Mouse (Mus musculus): ENCODE results near the gene Rasal2. TPM values are rescaled to one million over a fixed set of nuclear protein-coding genes. Genes with fewer than 3 reads are reported as not detected.

The Rasal2 gene
- polyA plus RNA-seq, 1 experiment = 13.7 TPM

DNA sequence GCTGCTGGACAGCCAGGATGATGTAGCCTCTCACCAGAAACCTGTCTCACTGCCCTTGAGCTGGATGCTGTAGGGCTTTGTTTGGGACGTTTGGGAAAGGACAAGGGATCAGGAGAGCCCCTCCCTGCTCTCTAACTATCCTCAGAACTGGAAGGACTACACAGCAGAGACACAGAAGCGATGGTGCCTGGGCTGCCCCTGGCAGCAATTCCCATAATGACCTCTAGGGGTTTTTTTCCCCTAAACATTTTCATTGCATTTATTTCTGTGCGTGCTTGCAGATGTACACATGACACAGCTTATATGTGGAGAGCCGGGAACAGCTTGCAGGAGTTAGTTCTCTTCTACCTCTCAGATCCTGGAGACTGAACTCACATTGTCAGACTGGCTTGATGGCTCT lies 320.3 kb downstream of the Rasal2 start:
- H3K36me3 ChIP-seq (ENCODE audit: control insufficient read depth, insufficient read depth, low read length) = no peaks in the 10 kb centered on the region
- no peaks in the 10 kb centered on the region for H3K4me1 ChIP-seq (ENCODE audit: control insufficient read depth, insufficient read depth, low read length)
- no peak for TF ChIP-seq CTCF (IDR thresholded peaks at IDR 0.05; ENCODE audit: control insufficient read depth, insufficient read depth, insufficient replicate concordance, low read depth, low read length)
- TF ChIP-seq POLR2A (IDR thresholded peaks at IDR 0.05; ENCODE audit: control insufficient read depth, low read depth, low read length) = no peak
- H3K4me3 ChIP-seq (ENCODE audit: control insufficient read depth, low read depth, low read length) = no peak overlapping the region
- H3K27ac ChIP-seq (ENCODE audit: control insufficient read depth, insufficient read depth, low read depth, low read length) = no peak overlapping the region
- no peaks in the 10 kb centered on the region for H3K27me3 ChIP-seq (ENCODE audit: control insufficient read depth, insufficient read depth, low read length)

DNA sequence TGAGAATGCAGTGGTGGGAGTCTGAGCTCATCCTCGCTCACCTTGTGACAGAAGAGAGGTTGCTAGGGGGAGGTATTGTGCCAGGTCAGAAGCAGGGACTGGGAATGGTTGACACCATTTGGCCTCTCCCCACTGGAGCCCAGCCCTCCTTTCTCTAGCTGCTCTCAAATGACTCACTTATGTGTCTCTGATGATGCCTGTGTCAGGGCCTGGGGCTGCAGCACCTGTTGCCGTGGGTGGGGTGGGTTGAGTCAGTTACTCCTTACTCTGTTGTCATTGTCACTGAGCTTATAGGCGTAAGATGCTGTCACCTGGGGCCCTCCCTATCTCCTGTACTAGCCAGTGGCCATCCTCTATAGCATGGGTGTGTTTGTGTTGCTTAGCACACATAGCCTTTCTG lies 321.6 kb downstream of the Rasal2 start:
- H3K4me1 ChIP-seq (ENCODE audit: control insufficient read depth, insufficient read depth, low read length) = peaks cover 8% of the 10 kb centered on the region
- TF ChIP-seq POLR2A (IDR thresholded peaks at IDR 0.05; ENCODE audit: control insufficient read depth, low read depth, low read length) (no peak), CTCF (IDR thresholded peaks at IDR 0.05; ENCODE audit: control insufficient read depth, insufficient read depth, insufficient replicate concordance, low read depth, low read length) (no peak)
- H3K4me3 ChIP-seq (ENCODE audit: control insufficient read depth, low read depth, low read length) = no peak overlapping the region
- no peaks in the 10 kb centered on the region for H3K36me3 ChIP-seq (ENCODE audit: control insufficient read depth, insufficient read depth, low read length)
- H3K27ac ChIP-seq (ENCODE audit: control insufficient read depth, insufficient read depth, low read depth, low read length) = no peak overlapping the region
- H3K27me3 ChIP-seq (ENCODE audit: control insufficient read depth, insufficient read depth, low read length) = no peaks in the 10 kb centered on the region

- Histone ChIP-seq H3K36me3 (ENCODE audit: control insufficient read depth, insufficient read depth, low read length) (no peaks in the 10 kb centered on the region), H3K27me3 (ENCODE audit: control insufficient read depth, insufficient read depth, low read length) (no peaks in the 10 kb centered on the region), H3K27ac (ENCODE audit: control insufficient read depth, insufficient read depth, low read depth, low read length) (no peak overlapping the region), H3K4me3 (ENCODE audit: control insufficient read depth, low read depth, low read length) (peak overlapping the region; percentile 51), H3K4me1 (ENCODE audit: control insufficient read depth, insufficient read depth, low read length) (peaks cover 10% of the 10 kb centered on the region)
- TF ChIP-seq POLR2A (IDR thresholded peaks at IDR 0.05; ENCODE audit: control insufficient read depth, low read depth, low read length) (no peak), CTCF (IDR thresholded peaks at IDR 0.05; ENCODE audit: control insufficient read depth, insufficient read depth, insufficient replicate concordance, low read depth, low read length) (peak; percentile 90)
Measured at GRCm38 (mm10) chr1:157086097-157086994, 326.0 kb downstream of the Rasal2 start.

Other genes starting within 250 kb of the Rasal2 start
- 4.7 and 5.5 TPM in 2 replicates for gene Cryzl2, start 46.0 kb upstream of the Rasal2 start, polyA plus RNA-seq (2012; rRNA removed)
- gene Sec16b, start 94.1 kb upstream of the Rasal2 start, polyA plus RNA-seq (2012; rRNA removed) = 1.4 and 1.6 TPM in 2 replicates